Mouse (Mus musculus): ENCODE measurements around the gene Kif22.
"Not testable (repeated sequence)": the region's sequence is repeated elsewhere in the genome, so short reads cannot be mapped to it uniquely, and the experiment has no call there.

Gene Kif22

GRCm38 (mm10) chr7:127041851-127042672 is at the start of gene Kif22:
Kif22 (minus strand) TSS chr7:127042471.
- DNase-seq (ENCODE audit: low read depth in 2 of 2, low spot score in 2 of 2) = peak; percentile 65 to 76

DNA sequence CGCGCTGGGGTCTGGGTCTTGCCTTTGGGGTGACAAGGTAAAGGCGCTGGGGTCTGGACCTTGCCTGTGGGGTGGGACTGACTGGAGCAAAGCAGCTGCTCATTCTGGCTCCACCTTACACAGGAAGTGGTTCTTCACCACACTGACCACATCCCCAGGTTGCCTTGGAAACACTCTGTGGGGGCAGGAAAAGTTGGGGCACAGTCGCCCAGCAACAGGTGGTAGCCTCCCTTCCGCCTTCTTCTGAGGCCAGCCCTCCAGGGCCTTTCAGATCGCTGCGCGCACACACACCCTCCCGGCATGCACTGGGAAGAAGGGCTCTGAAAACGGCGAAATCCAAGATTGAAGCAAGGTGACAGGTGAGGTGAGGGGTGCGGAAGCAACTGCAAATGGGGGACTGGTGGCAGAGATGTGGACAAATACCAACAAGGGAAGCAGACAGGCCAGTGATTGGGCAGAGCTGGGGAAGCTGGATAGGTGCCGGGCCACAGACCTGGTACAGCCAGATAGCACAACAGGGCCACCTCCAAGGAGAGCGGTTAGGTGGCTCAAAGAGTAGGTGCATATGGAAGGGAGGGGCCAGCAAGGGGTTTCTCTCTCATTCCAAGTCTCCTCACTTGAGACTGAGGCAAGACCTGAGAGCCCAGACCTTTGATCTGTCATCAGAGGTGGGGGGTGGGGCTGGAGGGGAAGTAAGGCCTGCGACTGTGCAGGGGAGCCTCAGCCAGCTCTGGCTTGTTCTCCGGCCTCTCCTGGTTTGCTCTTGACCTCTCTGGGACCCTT is 49.0 kb upstream of the Kif22 start, which contains the start of gene AI467606:
TSS of gene AI467606 (plus strand) at position 246 of the 783 bp plus-strand sequence.
- peak; percentile 98 to 99 for DNase-seq (ENCODE audit: low read depth in 2 of 2, low spot score in 2 of 2)

- DNase-seq (ENCODE audit: low read depth in 2 of 2, low spot score in 2 of 2) = no peak
Measured at GRCm38 (mm10) chr7:127090154-127091113, 48.2 kb upstream of the Kif22 start.

DNA sequence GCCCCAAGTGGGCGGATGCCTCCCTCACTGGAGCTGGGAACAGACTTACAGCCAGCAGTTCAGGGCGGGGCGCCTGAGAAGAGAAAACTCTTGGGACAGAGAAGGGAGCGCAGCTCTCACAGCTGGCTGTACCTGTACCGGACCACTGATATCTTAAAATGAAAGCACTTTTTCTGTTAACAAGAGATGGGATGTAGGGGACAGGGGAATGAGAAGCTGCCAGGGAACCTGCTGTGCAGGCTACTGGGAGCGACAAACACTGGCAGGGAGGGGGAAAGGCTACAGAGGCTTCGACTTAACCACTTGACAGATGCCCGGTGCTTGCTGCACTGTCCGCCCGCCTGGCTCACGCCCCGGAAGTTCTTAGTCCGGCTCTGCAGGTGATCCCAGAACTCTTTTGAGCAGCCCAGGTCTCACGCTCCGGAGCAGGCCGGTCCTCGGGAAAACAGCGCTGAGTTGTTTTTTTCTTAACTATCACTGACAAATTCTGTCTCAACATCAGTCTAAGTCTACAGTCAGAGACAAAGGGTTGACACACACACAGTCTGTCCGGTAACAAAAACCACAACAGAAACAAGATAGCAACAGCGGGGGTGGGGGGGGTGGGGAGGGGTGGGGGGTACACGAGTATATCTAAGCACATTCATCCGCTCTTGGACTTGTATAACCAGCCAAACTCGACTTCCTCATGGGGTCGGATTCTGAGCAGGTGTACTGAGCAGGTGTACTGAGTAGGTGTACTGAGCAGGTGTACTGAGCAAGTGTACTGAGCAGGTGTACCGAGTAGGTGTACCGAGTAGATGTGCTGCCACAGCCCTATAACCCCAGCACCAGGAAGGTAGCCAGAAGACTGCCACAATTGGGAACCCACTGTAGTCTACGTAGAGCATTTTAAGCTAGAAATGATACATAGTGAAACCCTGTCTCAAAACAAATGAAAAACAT is 46.9 kb upstream of the Kif22 start:
- DNase-seq (ENCODE audit: low read depth in 2 of 2, low spot score in 2 of 2) = no peak

GRCm38 (mm10) chr7:127088083-127088482 is 45.8 kb upstream of the Kif22 start:
- no peak for DNase-seq (ENCODE audit: low read depth in 2 of 2, low spot score in 2 of 2)

GRCm38 (mm10) chr7:127087278-127088010 is 45.2 kb upstream of the Kif22 start, which contains the start of gene Zg16:
Zg16 (minus strand) TSS chr7:127087328.
- DNase-seq (ENCODE audit: low read depth in 2 of 2, low spot score in 2 of 2) = not testable (repeated sequence)

DNA sequence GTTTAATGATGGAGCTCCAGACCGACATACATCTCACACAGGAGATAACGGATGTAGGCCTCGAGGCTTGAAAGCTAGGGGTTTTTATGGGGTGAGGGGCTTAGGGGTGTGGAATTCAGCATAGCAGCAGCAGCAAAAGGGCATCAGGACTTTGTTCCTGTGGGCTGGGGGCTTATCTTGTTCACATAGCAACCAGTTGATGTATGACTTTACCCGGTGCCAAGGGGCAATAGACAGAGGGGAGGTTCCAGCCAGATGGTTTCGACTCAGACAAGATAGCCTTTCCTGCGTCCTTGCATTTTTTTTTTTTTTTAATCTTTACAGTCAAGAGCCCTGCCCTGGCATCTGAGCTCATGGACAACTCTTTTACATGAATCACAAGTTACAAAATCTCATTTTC is 43.5 kb upstream of the Kif22 start:
- not testable (repeated sequence) for DNase-seq (ENCODE audit: low read depth in 2 of 2, low spot score in 2 of 2)

- no peak for DNase-seq (ENCODE audit: low read depth in 2 of 2, low spot score in 2 of 2)
Measured at GRCm38 (mm10) chr7:127084794-127085193, 42.5 kb upstream of the Kif22 start.

DNA sequence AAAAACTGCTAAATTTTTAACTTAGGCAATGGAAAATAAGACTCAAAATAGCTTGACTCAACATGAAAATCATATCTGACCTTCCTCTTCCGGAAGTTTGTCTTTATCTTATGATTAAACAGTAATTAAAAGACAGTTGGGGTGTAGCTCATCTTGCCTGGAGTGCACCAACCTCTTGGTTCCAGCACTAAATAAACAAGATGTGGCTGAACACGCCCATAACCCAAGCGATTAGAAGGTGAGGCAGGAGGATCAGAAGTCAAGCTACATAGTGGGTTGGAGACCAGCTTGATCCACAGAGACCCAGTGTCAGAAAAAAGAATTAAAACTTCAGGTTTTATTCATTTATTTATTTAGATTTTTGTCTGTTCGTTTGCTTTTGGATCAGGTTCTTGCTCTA is 41.4 kb upstream of the Kif22 start:
- no peak for DNase-seq (ENCODE audit: low read depth in 2 of 2, low spot score in 2 of 2)

DNA sequence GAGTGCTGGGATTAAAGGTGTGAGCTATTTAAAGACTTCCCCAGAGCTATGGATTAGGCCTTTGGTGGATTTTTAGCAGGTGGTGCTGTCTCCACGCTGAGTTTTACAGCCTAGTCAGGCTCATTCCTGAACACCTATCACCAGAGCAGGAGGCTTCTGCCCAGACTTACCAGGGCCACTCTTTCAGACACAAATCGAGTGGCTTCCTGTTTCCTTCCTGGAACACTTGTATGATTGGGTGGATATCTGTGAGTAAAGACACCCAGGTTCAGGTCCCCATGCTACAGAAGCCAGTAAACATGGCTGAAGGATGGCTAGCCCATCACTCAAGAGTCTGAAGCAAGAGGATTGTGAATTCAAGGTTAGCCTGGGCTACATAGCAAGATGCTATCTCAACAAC is 40.7 kb upstream of the Kif22 start:
- DNase-seq (ENCODE audit: low read depth in 2 of 2, low spot score in 2 of 2) = no peak

- DNase-seq (ENCODE audit: low read depth in 2 of 2, low spot score in 2 of 2) = no peak
Measured at GRCm38 (mm10) chr7:127082271-127082670, 40.0 kb upstream of the Kif22 start.

- DNase-seq (ENCODE audit: low read depth in 2 of 2, low spot score in 2 of 2) = no peak
Measured at GRCm38 (mm10) chr7:127080045-127080444, 37.8 kb upstream of the Kif22 start.

- no peak for DNase-seq (ENCODE audit: low read depth in 2 of 2, low spot score in 2 of 2)
Measured at GRCm38 (mm10) chr7:127077692-127078091, 35.4 kb upstream of the Kif22 start.

GRCm38 (mm10) chr7:127076188-127076587 is 33.9 kb upstream of the Kif22 start:
- no peak for DNase-seq (ENCODE audit: low read depth in 2 of 2, low spot score in 2 of 2)

DNA sequence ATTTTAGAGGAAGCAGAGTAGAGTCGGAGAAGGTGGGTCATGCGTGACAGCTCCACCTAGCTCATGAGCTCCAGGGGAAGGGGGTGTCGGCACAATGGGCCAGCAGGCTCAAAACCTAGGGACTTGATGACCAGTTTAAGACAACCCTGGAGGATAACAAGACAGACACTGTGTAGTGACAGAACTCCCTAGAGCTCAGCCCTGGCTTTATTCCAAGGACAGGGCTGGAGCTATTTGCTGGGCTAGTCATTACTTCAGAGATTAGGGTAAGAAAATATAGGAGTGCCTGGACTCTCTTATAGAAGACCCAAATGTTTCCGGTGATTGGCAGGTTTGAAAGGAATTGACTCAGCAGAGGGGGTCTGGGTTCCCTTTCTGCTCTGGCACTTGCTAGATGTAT is 30.9 kb upstream of the Kif22 start:
- no peak for DNase-seq (ENCODE audit: low read depth in 2 of 2, low spot score in 2 of 2)

DNA sequence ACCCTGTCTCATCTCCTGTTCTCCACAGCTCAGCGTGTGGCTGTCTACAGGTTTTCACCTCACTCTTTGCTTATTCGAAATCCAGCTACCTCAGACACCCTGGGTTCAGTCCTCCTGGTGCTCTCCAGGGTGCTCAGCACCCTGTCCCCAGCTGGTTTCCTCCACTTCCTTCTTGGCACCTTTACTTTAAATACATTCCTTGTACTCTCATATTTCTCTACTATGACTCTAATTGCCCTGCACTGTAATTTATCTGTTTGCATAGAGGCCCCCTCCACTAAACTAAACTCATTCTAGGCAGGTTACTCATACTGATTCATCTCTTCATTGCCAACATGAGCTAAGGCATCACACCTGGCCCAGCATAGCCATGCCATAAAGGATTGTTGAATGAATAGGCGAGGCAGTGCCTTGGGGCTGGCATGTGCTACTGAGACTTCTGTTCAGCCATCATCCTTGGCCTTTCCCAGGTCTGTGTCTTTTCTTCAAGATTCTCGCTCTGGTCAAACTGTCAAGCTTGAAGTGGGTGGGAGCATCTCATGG is 28.7 kb upstream of the Kif22 start:
- no peak for DNase-seq (ENCODE audit: low read depth in 2 of 2, low spot score in 2 of 2)

GRCm38 (mm10) chr7:127066317-127066716 is 24.0 kb upstream of the Kif22 start:
- no peak for DNase-seq (ENCODE audit: low read depth in 2 of 2, low spot score in 2 of 2)

DNA sequence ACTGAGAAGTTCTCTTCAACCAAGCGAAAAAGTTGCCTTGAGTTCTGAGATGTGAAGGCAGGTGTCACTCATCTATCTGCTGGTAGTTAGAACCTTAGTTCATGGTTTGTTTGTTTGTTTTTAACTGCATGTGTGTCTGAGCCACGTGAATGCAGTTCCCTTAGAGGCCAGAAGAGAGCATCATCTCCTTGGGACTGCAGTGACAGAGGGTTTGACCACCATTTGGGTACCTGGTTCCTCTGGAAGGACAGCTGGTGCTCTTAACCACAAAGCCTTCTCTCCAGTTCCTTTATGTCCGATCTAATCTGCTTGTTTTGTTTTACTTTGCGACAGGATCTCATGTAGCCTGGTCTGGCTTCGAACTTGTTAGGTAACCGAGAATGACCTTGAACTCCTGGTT is 23.3 kb upstream of the Kif22 start:
- no peak for DNase-seq (ENCODE audit: low read depth in 2 of 2, low spot score in 2 of 2)

GRCm38 (mm10) chr7:127055026-127055585 is 12.8 kb upstream of the Kif22 start:
- DNase-seq (ENCODE audit: low read depth in 2 of 2, low spot score in 2 of 2) = no peak
